Mouse (Mus musculus) large intestine, adult 2 months (tissue): ENCODE data around the gene Nsf. TPM values are rescaled to one million over a fixed set of nuclear protein-coding genes. Genes with fewer than 3 reads are reported as not detected.

ENCODE experiments used
- DNase-seq: peaks from one replicate; pipeline ENCODE4 v3.0.0-alpha.2; 2012; ENCODE audit warnings: low read depth, low spot score
- WGBS: fragments of 180-500 bp; shearing (Covaris S2); methylation state at CpG from one replicate; pipeline ENCODE4 v1.1.7; 2018; 5-methylcytosine and 5-hydroxymethylcytosine counted together
- polyA plus RNA-seq: library from polyadenylated mRNA; depleted of rRNA; stranded (reverse); fragments of >200 nt; gene quantifications from 2 replicates; pipeline ENCODE4 v1.2.3, GENCODE M21; 2012; rRNA removed

Gene Nsf
- polyA plus RNA-seq, 1 experiment, result 26.2 TPM

- 48% methylated on average over 12 of the region's 12 CpGs for WGBS
- DNase-seq, result no peak
Observed at GRCm38 (mm10) chr11:103807966-103808365, 145.9 kb downstream of the Nsf start.

- whole genome bisulfite sequencing, result 84% methylated on average over 4 of the region's 4 CpGs
- DNase-seq, result no peak
Observed at GRCm38 (mm10) chr11:103804804-103805203, 149.1 kb downstream of the Nsf start.

- WGBS, result 88% methylated on average over 11 of the region's 11 CpGs
- DNase-seq, result no peak
Observed at GRCm38 (mm10) chr11:103804126-103804525, 149.7 kb downstream of the Nsf start.

- 16% methylated on average over 9 of the region's 9 CpGs for WGBS
- DNase-seq, result no peak
Observed at GRCm38 (mm10) chr11:103801128-103801527, 152.7 kb downstream of the Nsf start.

- no peak for DNase-seq
- 47% methylated on average over 5 of the region's 5 CpGs for WGBS
Observed at GRCm38 (mm10) chr11:103789951-103790350, 163.9 kb downstream of the Nsf start.

GRCm38 (mm10) chr11:103780152-103780551 lies 173.7 kb downstream of the Nsf start:
- no peak for DNase-seq
- WGBS, result 29% methylated on average over 9 of the region's 9 CpGs

- 3% methylated on average over 19 of the region's 19 CpGs for WGBS
- DNase-seq, result no peak
Observed at GRCm38 (mm10) chr11:103774228-103774530, 179.7 kb downstream of the Nsf start.

- under 1% methylated on average over 60 of the region's 60 CpGs for WGBS
- DNase-seq, result no peak
Observed at GRCm38 (mm10) chr11:103773387-103774227, 180.2 kb downstream of the Nsf start, which contains the start of gene Wnt3. Wnt3 (plus strand) TSS chr11:103774150.

GRCm38 (mm10) chr11:103772505-103773386 lies 181.1 kb downstream of the Nsf start:
- 4% methylated on average over 23 of the region's 23 CpGs for WGBS
- no peak for DNase-seq

Other genes with a start within 250 kb of the Nsf start
- 0.11 and 0.21 TPM in 2 replicates for gene Wnt9b, start 204.2 kb downstream of the Nsf start, polyA plus RNA-seq
- gene Wnt3, start 179.9 kb downstream of the Nsf start, polyA plus RNA-seq, result 5.6 and 7.0 TPM in 2 replicates
- gene Arf2, start 12.7 kb upstream of the Nsf start, polyA plus RNA-seq, result 7.9 and 8.6 TPM in 2 replicates
- gene Crhr1, start 178.8 kb upstream of the Nsf start, polyA plus RNA-seq, result not detected in 2 replicates
- 0.04 TPM in 1 of 2 replicates, not detected in the other for gene Sppl2c, start 232.3 kb upstream of the Nsf start, polyA plus RNA-seq